Mouse (Mus musculus): ENCODE data around the gene Gm10964. TPM values are rescaled to one million over a fixed set of nuclear protein-coding genes. Genes with fewer than 3 reads are reported as not detected.
A peak's percentile ranks its signal among the peaks of the same experiment; 100 is the strongest.

Gene Gm10964
- polyA plus RNA-seq, 1 experiment from 2014 or later: not detected

GRCm38 (mm10) chr3:103759261-103759970 lies 20.2 kb downstream of the Gm10964 start:
- Histone ChIP-seq H3K9ac (no peak overlapping the region), H3K4me2 (replicated peaks) (no peak overlapping the region), H3K27ac (no peak overlapping the region), H3K9me3 (no peaks in the 10 kb centered on the region), H3K4me3 (no peak overlapping the region), H3K4me1 (no peaks in the 10 kb centered on the region), H3K36me3 (peaks cover 60% of the 10 kb centered on the region), H3K27me3 (no peaks in the 10 kb centered on the region)
- WGBS: 88% methylated on average over 5 of the region's 5 CpGs
- ATAC-seq (ENCODE audit: insufficient number of reproducible peaks, insufficient read depth, low FRiP score, low TSS enrichment): no peak

- Histone ChIP-seq H3K4me2 (replicated peaks) (no peak overlapping the region), H3K9ac (no peak overlapping the region), H3K27ac (no peak overlapping the region), H3K27me3 (no peaks in the 10 kb centered on the region), H3K36me3 (peaks cover 27% of the 10 kb centered on the region), H3K4me1 (no peaks in the 10 kb centered on the region), H3K9me3 (no peaks in the 10 kb centered on the region), H3K4me3 (no peak overlapping the region)
- WGBS: 66% methylated on average over 3 of the region's 3 CpGs
- ATAC-seq (ENCODE audit: insufficient number of reproducible peaks, insufficient read depth, low FRiP score, low TSS enrichment): no peak
These were observed 27.6 kb downstream of the Gm10964 start for GRCm38 (mm10) chr3:103766789-103767188.

GRCm38 (mm10) chr3:103771531-103772130 lies 32.5 kb downstream of the Gm10964 start:
- Histone ChIP-seq H3K4me3 (no peak overlapping the region), H3K36me3 (peaks cover 5% of the 10 kb centered on the region), H3K9me3 (no peaks in the 10 kb centered on the region), H3K9ac (no peak overlapping the region), H3K27ac (no peak overlapping the region), H3K4me1 (no peaks in the 10 kb centered on the region), H3K4me2 (replicated peaks) (no peak overlapping the region), H3K27me3 (no peaks in the 10 kb centered on the region)
- ATAC-seq (ENCODE audit: insufficient number of reproducible peaks, insufficient read depth, low FRiP score, low TSS enrichment): no peak
- WGBS: 83% methylated on average over 9 of the region's 9 CpGs

- no peak overlapping the region for H3K4me2 ChIP-seq (replicated peaks)
- no peak overlapping the region for H3K4me3 ChIP-seq
- H3K9ac ChIP-seq: no peak overlapping the region
- peaks cover 16% of the 10 kb centered on the region for H3K36me3 ChIP-seq
- no peaks in the 10 kb centered on the region for H3K27me3 ChIP-seq
- H3K27ac ChIP-seq: no peak overlapping the region
- no peak for ATAC-seq (ENCODE audit: insufficient number of reproducible peaks, insufficient read depth, low FRiP score, low TSS enrichment)
- H3K9me3 ChIP-seq: no peaks in the 10 kb centered on the region
- 82% methylated on average over 4 of the region's 4 CpGs for WGBS
- H3K4me1 ChIP-seq: no peaks in the 10 kb centered on the region
These were observed 33.7 kb downstream of the Gm10964 start for GRCm38 (mm10) chr3:103772846-103773245.

GRCm38 (mm10) chr3:103773508-103773907 lies 34.3 kb downstream of the Gm10964 start:
- 79% methylated on average over 3 of the region's 3 CpGs for WGBS
- Histone ChIP-seq H3K4me2 (replicated peaks) (no peak overlapping the region), H3K4me3 (no peak overlapping the region), H3K4me1 (no peaks in the 10 kb centered on the region), H3K27ac (no peak overlapping the region), H3K9ac (no peak overlapping the region), H3K9me3 (no peaks in the 10 kb centered on the region), H3K27me3 (no peaks in the 10 kb centered on the region), H3K36me3 (peaks cover 19% of the 10 kb centered on the region)
- no peak; the same call in 1 of the 2 replicates for ATAC-seq (ENCODE audit: insufficient number of reproducible peaks, insufficient read depth, low FRiP score, low TSS enrichment)

GRCm38 (mm10) chr3:103774009-103774408 lies 34.8 kb downstream of the Gm10964 start:
- WGBS: 88% methylated on average over 15 of the region's 15 CpGs
- 0 out of 2 replicates have a peak, but pooled peaks have one; percentile 15 for ATAC-seq (ENCODE audit: insufficient number of reproducible peaks, insufficient read depth, low FRiP score, low TSS enrichment)
- Histone ChIP-seq H3K27ac (no peak overlapping the region), H3K9ac (no peak overlapping the region), H3K4me2 (replicated peaks) (no peak overlapping the region), H3K36me3 (peaks cover 15% of the 10 kb centered on the region), H3K4me1 (no peaks in the 10 kb centered on the region), H3K27me3 (no peaks in the 10 kb centered on the region), H3K4me3 (no peak overlapping the region), H3K9me3 (no peaks in the 10 kb centered on the region)

GRCm38 (mm10) chr3:103777940-103778339 lies 38.8 kb downstream of the Gm10964 start:
- no peaks in the 10 kb centered on the region for H3K4me1 ChIP-seq
- no peak overlapping the region for H3K9ac ChIP-seq
- no peaks in the 10 kb centered on the region for H3K27me3 ChIP-seq
- H3K4me2 ChIP-seq (replicated peaks): no peak overlapping the region
- no peaks in the 10 kb centered on the region for H3K9me3 ChIP-seq
- H3K36me3 ChIP-seq: peaks cover 15% of the 10 kb centered on the region
- H3K27ac ChIP-seq: no peak overlapping the region
- H3K4me3 ChIP-seq: no peak overlapping the region
- WGBS: 95% methylated on average over 11 of the region's 11 CpGs
- ATAC-seq (ENCODE audit: insufficient number of reproducible peaks, insufficient read depth, low FRiP score, low TSS enrichment): no peak

GRCm38 (mm10) chr3:103778660-103779059 lies 39.5 kb downstream of the Gm10964 start:
- Histone ChIP-seq H3K4me2 (replicated peaks) (no peak overlapping the region), H3K9me3 (no peaks in the 10 kb centered on the region), H3K27ac (no peak overlapping the region), H3K36me3 (peaks cover 15% of the 10 kb centered on the region), H3K27me3 (no peaks in the 10 kb centered on the region), H3K4me1 (no peaks in the 10 kb centered on the region), H3K4me3 (no peak overlapping the region), H3K9ac (no peak overlapping the region)
- ATAC-seq (ENCODE audit: insufficient number of reproducible peaks, insufficient read depth, low FRiP score, low TSS enrichment): no peak
- WGBS: 86% methylated on average over 6 of the region's 6 CpGs

- H3K36me3 ChIP-seq: peaks cover 15% of the 10 kb centered on the region
- H3K27me3 ChIP-seq: no peaks in the 10 kb centered on the region
- no peak overlapping the region for H3K27ac ChIP-seq
- no peak for ATAC-seq (ENCODE audit: insufficient number of reproducible peaks, insufficient read depth, low FRiP score, low TSS enrichment)
- no peaks in the 10 kb centered on the region for H3K4me1 ChIP-seq
- H3K4me3 ChIP-seq: no peak overlapping the region
- no peaks in the 10 kb centered on the region for H3K9me3 ChIP-seq
- H3K4me2 ChIP-seq (replicated peaks): no peak overlapping the region
- WGBS: 87% methylated on average over 7 of the region's 7 CpGs
- no peak overlapping the region for H3K9ac ChIP-seq
These were observed 40.0 kb downstream of the Gm10964 start for GRCm38 (mm10) chr3:103779183-103779582.

- H3K9ac ChIP-seq: no peak overlapping the region
- no peak overlapping the region for H3K4me2 ChIP-seq (replicated peaks)
- WGBS: 88% methylated on average over 3 of the region's 3 CpGs
- H3K36me3 ChIP-seq: peaks cover 15% of the 10 kb centered on the region
- no peak overlapping the region for H3K4me3 ChIP-seq
- H3K9me3 ChIP-seq: no peaks in the 10 kb centered on the region
- H3K27me3 ChIP-seq: no peaks in the 10 kb centered on the region
- no peak for ATAC-seq (ENCODE audit: insufficient number of reproducible peaks, insufficient read depth, low FRiP score, low TSS enrichment)
- no peaks in the 10 kb centered on the region for H3K4me1 ChIP-seq
- H3K27ac ChIP-seq: no peak overlapping the region
These were observed 41.1 kb downstream of the Gm10964 start for GRCm38 (mm10) chr3:103780271-103780670.

- Histone ChIP-seq H3K27me3 (no peaks in the 10 kb centered on the region), H3K27ac (no peak overlapping the region), H3K9ac (no peak overlapping the region), H3K4me2 (replicated peaks) (no peak overlapping the region), H3K4me1 (no peaks in the 10 kb centered on the region), H3K36me3 (peaks cover 15% of the 10 kb centered on the region), H3K9me3 (no peaks in the 10 kb centered on the region), H3K4me3 (no peak overlapping the region)
- no peak for ATAC-seq (ENCODE audit: insufficient number of reproducible peaks, insufficient read depth, low FRiP score, low TSS enrichment)
- 79% methylated on average over 5 of the region's 5 CpGs for WGBS
These were observed 41.6 kb downstream of the Gm10964 start for GRCm38 (mm10) chr3:103780777-103781176.

GRCm38 (mm10) chr3:103782844-103783609 lies 43.9 kb downstream of the Gm10964 start:
- H3K9ac ChIP-seq: no peak overlapping the region
- H3K36me3 ChIP-seq: peaks cover 3% of the 10 kb centered on the region
- H3K4me2 ChIP-seq (replicated peaks): no peak overlapping the region
- H3K27ac ChIP-seq: no peak overlapping the region
- 82% methylated on average over 4 of the region's 4 CpGs for WGBS
- no peaks in the 10 kb centered on the region for H3K4me1 ChIP-seq
- no peak overlapping the region for H3K4me3 ChIP-seq
- no peaks in the 10 kb centered on the region for H3K27me3 ChIP-seq
- no peak for ATAC-seq (ENCODE audit: insufficient number of reproducible peaks, insufficient read depth, low FRiP score, low TSS enrichment)
- H3K9me3 ChIP-seq: no peaks in the 10 kb centered on the region

Data from embryonic facial prominence, embryonic 12.5 days (tissue).